ENCODE assay signal across 27 mouse cellular contexts in genomic region chr15:97981560-97981959, GRCm38 (mm10). TPM values are rescaled to one million over a fixed set of nuclear protein-coding genes. Genes with fewer than 3 reads are reported as not detected.
DNase-seq lines count a peak whose midpoint lies in the region; ATAC-seq and TF ChIP-seq lines count a peak whose summit lies in the region.
"Had no signal": no experiment of that assay in that cellular context is flagged by ENCODE, and none has a peak within 500 bp of the region (broad histone marks: within the 10 kb centered on the region; RNA-seq: fewer than 3 reads in every experiment).

No protein-coding gene starts in this region.

- intact Hi-C loops in gastrocnemius, postnatal 14 days (cut with DNase I; ENCODE audit: low total_unique reads) = no loop called here

- no peak overlapping the region for H3K4me2 ChIP-seq in lung, postnatal 0 days (replicated peaks; ENCODE audit: low read depth, low read length)
- H3K4me2 ChIP-seq in limb, embryonic 14.5 days (replicated peaks; ENCODE audit: low read depth, low read length, severe bottlenecking) = no peak overlapping the region
- H3K4me2 ChIP-seq: embryonic facial prominence, embryonic 13.5 days; heart, embryonic 13.5 days; hindbrain, embryonic 15.5 days had no signal

- 63% methylated on average over 6 of the region's 6 CpGs for WGBS in lung, postnatal 0 days
- WGBS in limb, embryonic 14.5 days = 87% methylated on average over 6 of the region's 6 CpGs

- H3K27ac ChIP-seq in lung, postnatal 0 days (ENCODE audit: low read length) = no peak overlapping the region
- H3K27ac ChIP-seq in limb, embryonic 14.5 days (replicated peaks; ENCODE audit: low read depth, low read length) = 0 out of 2 replicates have a peak overlapping the region, but pooled peaks have one; percentile 52
- H3K27ac ChIP-seq: gastrocnemius, adult 2 months; heart, adult 2 months; heart, embryonic 10.5 days; heart, embryonic 13.5 days; hindbrain, embryonic 15.5 days had no signal

- no peaks in the 10 kb centered on the region for H3K27me3 ChIP-seq in lung, postnatal 0 days (replicated peaks; ENCODE audit: insufficient read depth, low read length)
- no peaks in the 10 kb centered on the region for H3K27me3 ChIP-seq in limb, embryonic 14.5 days (ENCODE audit: control insufficient read depth, insufficient read depth, low read length)
- H3K27me3 ChIP-seq: embryonic facial prominence, embryonic 13.5 days; heart, embryonic 13.5 days; hindbrain, embryonic 15.5 days; Patski had no signal

- H3K9ac ChIP-seq in lung, postnatal 0 days (replicated peaks; ENCODE audit: low read depth) = no peak overlapping the region
- H3K9ac ChIP-seq in limb, embryonic 14.5 days (ENCODE audit: low read depth, low read length, severe bottlenecking) = no peak overlapping the region
- H3K9ac ChIP-seq: embryonic facial prominence, embryonic 13.5 days; forebrain, postnatal 0 days; heart, embryonic 13.5 days; hindbrain, embryonic 15.5 days had no signal

- DNase-seq in gastrocnemius, postnatal 14 days = peak; percentile 1
- DNase-seq in gastrocnemius, adult 8-10 months (ENCODE audit: low spot score in 2 of 2) = no peak
- DNase-seq in lung, postnatal 0 days (ENCODE audit: low spot score) = peak; percentile 57
- no peak for DNase-seq in lung, postnatal 25 days (ENCODE audit: low spot score)
- no peak for DNase-seq in limb, embryonic 14.5 days (ENCODE audit: low spot score)
- no peak for DNase-seq in kidney, adult 8-10 months
- DNase-seq: adrenal gland, adult 2 months; adrenal gland, postnatal 14 days; B cell, adult 2 months; cerebellum, adult 11 months; cerebellum, adult 2 months; cerebellum, adult 9-11 months; cerebellum, postnatal 25 days; forebrain, postnatal 0 days; gastrocnemius, postnatal 36 days; heart, adult 2 months; heart, postnatal 14 days; heart, postnatal 4 days had no signal

- TF ChIP-seq EP300 in lung, postnatal 0 days (IDR thresholded peaks at IDR 0.05) = no peak

- no peak for TF ChIP-seq CTCF in lung, postnatal 0 days (IDR thresholded peaks at IDR 0.05)

- no peaks in the 10 kb centered on the region for H3K4me1 ChIP-seq in lung, postnatal 0 days (ENCODE audit: insufficient read depth, low read depth, low read length)
- no peaks in the 10 kb centered on the region for H3K4me1 ChIP-seq in limb, embryonic 14.5 days (ENCODE audit: control insufficient read depth, insufficient read depth, low read length)
- H3K4me1 ChIP-seq: embryonic facial prominence, embryonic 13.5 days; hindbrain, embryonic 15.5 days had no signal

- H3K9me3 ChIP-seq in lung, postnatal 0 days (ENCODE audit: low read length) = no peaks in the 10 kb centered on the region
- H3K9me3 ChIP-seq in limb, embryonic 14.5 days (ENCODE audit: control insufficient read depth, low read length) = peaks cover 5% of the 10 kb centered on the region; the same call in 1 of the 2 replicates
- H3K9me3 ChIP-seq: embryonic facial prominence, embryonic 13.5 days; hindbrain, embryonic 15.5 days had no signal

- no peak for TF ChIP-seq POLR2A in limb, embryonic 14.5 days (IDR thresholded peaks at IDR 0.05; ENCODE audit: borderline replicate concordance, extremely low read depth, insufficient read depth, insufficient read length)

- peak; percentile 90 for ATAC-seq in lung, postnatal 0 days
- no peak for ATAC-seq in limb, embryonic 14.5 days (ENCODE audit: low FRiP score, low read depth)
- ATAC-seq: forebrain, embryonic 14.5 days; forebrain, postnatal 0 days; Patski had no signal

- no peak overlapping the region for H3K4me3 ChIP-seq in lung, postnatal 0 days (ENCODE audit: low read depth, low read length)
- H3K4me3 ChIP-seq in limb, embryonic 14.5 days (replicated peaks; ENCODE audit: low read length) = no peak overlapping the region
- H3K4me3 ChIP-seq: embryonic facial prominence, embryonic 13.5 days; gastrocnemius, adult 2 months; heart, adult 2 months; heart, embryonic 10.5 days; heart, embryonic 13.5 days; hindbrain, embryonic 15.5 days had no signal

- H3K36me3 ChIP-seq in lung, postnatal 0 days (ENCODE audit: insufficient read depth, low read length) = no peaks in the 10 kb centered on the region
- peaks cover 100% of the 10 kb centered on the region for H3K36me3 ChIP-seq in limb, embryonic 14.5 days (ENCODE audit: control insufficient read depth, insufficient read depth, low read length)
- H3K36me3 ChIP-seq: G1E; hindbrain, embryonic 15.5 days had no signal

RNA-seq across cellular contexts. Expression of gene Tmem106c, which starts 17.6 kb away (rescaled TPM):
- 1 to 10 TPM; 8.0 to 8.7 TPM for total RNA-seq in gastrocnemius, postnatal 14 days (2021)
- total RNA-seq in gastrocnemius, adult 8-10 months (2022) = 1 to 10 TPM; 4.3 to 8.5 (median 6.5) TPM
- 30.3 and 36.7 TPM in 2 replicates for polyA plus RNA-seq in lung, postnatal 0 days (2015; fragmentation: Nextera tagmentation; extraction: Ambion mirVana)
- 49.9 and 59.1 TPM in 2 replicates for polyA plus RNA-seq in limb, embryonic 14.5 days (2012; rRNA removed)
- polyA plus RNA-seq in limb, embryonic 14.5 days (2014; fragmentation: Nextera tagmentation; extraction: Ambion mirVana) = 49.8 and 51.5 TPM in 2 replicates

RNA-seq across cellular contexts. Expression of gene Col2a1, which starts 22.9 kb away (rescaled TPM):
- 10 to 100 TPM; 21.8 to 23.5 TPM for total RNA-seq in gastrocnemius, postnatal 14 days (2021)
- under 1 TPM; 0.19 to 0.51 (median 0.38) TPM for total RNA-seq in gastrocnemius, adult 8-10 months (2022)
- polyA plus RNA-seq in lung, postnatal 0 days (2015; fragmentation: Nextera tagmentation; extraction: Ambion mirVana) = 0.18 TPM in 1 of 2 replicates, not detected in the other
- 1,642 and 1,975 TPM in 2 replicates for polyA plus RNA-seq in limb, embryonic 14.5 days (2012; rRNA removed)
- polyA plus RNA-seq in limb, embryonic 14.5 days (2014; fragmentation: Nextera tagmentation; extraction: Ambion mirVana) = 754 and 761 TPM in 2 replicates
- total RNA-seq: adrenal gland, adult 2 months; adrenal gland, postnatal 14 days; granulocyte monocyte progenitor cell, adult 5-6 weeks had no signal
- polyA plus RNA-seq: G1E had no signal

Comparison
In these comparisons a context has a peak if more than half of its experiments do, and no peak if none do; other contexts are left out.
1. DNase-seq: peak in gastrocnemius, postnatal 14 days (single experiment) and lung, postnatal 0 days (single experiment); none in gastrocnemius, adult 8-10 months (0 of 2), lung, postnatal 25 days (single experiment), limb, embryonic 14.5 days (single experiment) and kidney, adult 8-10 months (0 of 2).
2. RNA of gene Col2a1, which starts 22.9 kb away (total RNA-seq): 21.8 to 23.5 TPM in gastrocnemius, postnatal 14 days; 0.19 to 0.51 TPM in gastrocnemius, adult 8-10 months; every median in the first group is over 10 times any median in the second.